Mouse (Mus musculus) layer of hippocampus, adult 2 months (tissue): ENCODE data around the gene Fermt2. TPM values are rescaled to one million over a fixed set of nuclear protein-coding genes. Genes with fewer than 3 reads are reported as not detected.

Experiments
- DNase-seq, 2 experiments: peaks; one replicate each; pipeline ENCODE4 v3.0.0; 2022; ENCODE audit warnings: low spot score in 2 of 2
- H3K27ac ChIP-seq: fragments of 200-600 bp; 2 replicates; pipeline ENCODE4 v1.8.1; 2022
- H3K4me3 ChIP-seq: fragments of 200-600 bp; 2 replicates; pipeline ENCODE4 v1.8.1; 2022; ENCODE audit warnings: mild to moderate bottlenecking
- CTCF ChIP-seq: fragments of 200-600 bp; conservative IDR thresholded peaks from 2 replicates; pipeline ENCODE4 v1.8.1; 2022; ENCODE audit warnings: antibody characterized with exemption, mild to moderate bottlenecking, moderate library complexity
- total RNA-seq, 2 experiments: library from RNA; stranded (reverse); gene quantifications; 2 replicates each; pipeline ENCODE4 v1.2.3; 2021

The Fermt2 gene
- total RNA-seq, 2 experiments from 2014 or later, result 90.8 to 100 TPM

- peak in 1 of 2 experiments; percentile 42 for DNase-seq
- TF ChIP-seq CTCF, result no peak
- Histone ChIP-seq H3K27ac (peak overlapping the region; percentile 29; the same call in 1 of the 2 replicates), H3K4me3 (no peak overlapping the region; the same call in 1 of the 2 replicates)
Measured at GRCm38 (mm10) chr14:45550010-45550647, 20.2 kb upstream of the Fermt2 start.

- Histone ChIP-seq H3K4me3 (no peak overlapping the region), H3K27ac (no peak overlapping the region)
- peak; percentile 60 for TF ChIP-seq CTCF
- no peak for DNase-seq
Measured at GRCm38 (mm10) chr14:45548118-45548517, 18.2 kb upstream of the Fermt2 start.

GRCm38 (mm10) chr14:45544905-45545304, 15.0 kb upstream of the Fermt2 start:
- DNase-seq, result no peak
- TF ChIP-seq CTCF, result no peak
- H3K27ac ChIP-seq, result no peak overlapping the region
- no peak overlapping the region for H3K4me3 ChIP-seq

GRCm38 (mm10) chr14:45544026-45544425, 14.1 kb upstream of the Fermt2 start:
- no peak overlapping the region for H3K4me3 ChIP-seq
- no peak for DNase-seq
- no peak for TF ChIP-seq CTCF
- H3K27ac ChIP-seq, result no peak overlapping the region

- peak overlapping the region; percentile 91 for H3K27ac ChIP-seq
- TF ChIP-seq CTCF, result peak; percentile 88
- peak; percentile 68 to 69 for DNase-seq
- H3K4me3 ChIP-seq, result no peak overlapping the region
Measured at GRCm38 (mm10) chr14:45539659-45540468, 9.9 kb upstream of the Fermt2 start.

GRCm38 (mm10) chr14:45530364-45531345, 737 bp upstream of the Fermt2 start:
- Histone ChIP-seq H3K4me3 (peak overlapping the region; percentile 81), H3K27ac (peak overlapping the region; percentile 98)
- TF ChIP-seq CTCF, result no peak
- no peak for DNase-seq

GRCm38 (mm10) chr14:45528861-45529260, 1.1 kb downstream of the Fermt2 start:
- no peak for DNase-seq
- TF ChIP-seq CTCF, result no peak
- H3K27ac ChIP-seq, result peak overlapping the region; percentile 98
- H3K4me3 ChIP-seq, result peak overlapping the region; percentile 81

GRCm38 (mm10) chr14:45515771-45516170, 14.1 kb downstream of the Fermt2 start:
- no peak for DNase-seq
- 0 out of 2 replicates have a peak overlapping the region, but pooled peaks have one; percentile 10 for H3K27ac ChIP-seq
- TF ChIP-seq CTCF, result no peak
- no peak overlapping the region for H3K4me3 ChIP-seq

- no peak for DNase-seq
- TF ChIP-seq CTCF, result no peak
- Histone ChIP-seq H3K4me3 (no peak overlapping the region), H3K27ac (peak overlapping the region; percentile 36; the same call in 1 of the 2 replicates)
Measured at GRCm38 (mm10) chr14:45510787-45511186, 19.1 kb downstream of the Fermt2 start.

GRCm38 (mm10) chr14:45507923-45508322, 22.0 kb downstream of the Fermt2 start:
- H3K27ac ChIP-seq, result peak overlapping the region; percentile 49; the same call in 1 of the 2 replicates

GRCm38 (mm10) chr14:45507447-45507846, 22.5 kb downstream of the Fermt2 start:
- DNase-seq, result no peak
- no peak for TF ChIP-seq CTCF
- peak overlapping the region; percentile 49 for H3K27ac ChIP-seq
- H3K4me3 ChIP-seq, result no peak overlapping the region

More at GRCm38 (mm10) chr14:45507923-45508322, 22.0 kb downstream of the Fermt2 start:
- TF ChIP-seq CTCF, result no peak
- H3K4me3 ChIP-seq, result no peak overlapping the region
- DNase-seq, result no peak

GRCm38 (mm10) chr14:45507032-45507431, 22.9 kb downstream of the Fermt2 start:
- no peak overlapping the region for H3K4me3 ChIP-seq
- peak overlapping the region; percentile 49 for H3K27ac ChIP-seq
- DNase-seq, result no peak
- TF ChIP-seq CTCF, result peak; percentile 18; the same call in 1 of the 2 replicates
